ENCODE assay signal across 21 mouse cellular contexts in genomic region chr7:142597961-142598360, GRCm38 (mm10).
A peak's percentile ranks its signal among the peaks of the same experiment; 100 is the strongest.
DNase-seq lines count a peak whose midpoint lies in the region; ATAC-seq lines count a peak whose summit lies in the region.
"Had no signal": no experiment of that assay in that cellular context is flagged by ENCODE, and none has a peak within 500 bp of the region (broad histone marks: within the 10 kb centered on the region; RNA-seq: fewer than 3 reads in every experiment).

No protein-coding gene starts in this region.

- H3K9ac ChIP-seq in kidney, embryonic 14.5 days (ENCODE audit: low read depth, low read length) = no peak overlapping the region
- no peak overlapping the region for H3K9ac ChIP-seq in embryonic facial prominence, embryonic 13.5 days
- no peak overlapping the region for H3K9ac ChIP-seq in limb, embryonic 12.5 days (replicated peaks)
- H3K9ac ChIP-seq in stomach, embryonic 15.5 days = no peak overlapping the region
- H3K9ac ChIP-seq: forebrain, embryonic 13.5 days; heart, embryonic 15.5 days; hindbrain, embryonic 14.5 days had no signal

- H3K27me3 ChIP-seq in kidney, embryonic 14.5 days (ENCODE audit: control insufficient read depth, insufficient read depth, low read length) = no peaks in the 10 kb centered on the region
- no peaks in the 10 kb centered on the region for H3K27me3 ChIP-seq in embryonic facial prominence, embryonic 13.5 days
- H3K27me3 ChIP-seq in limb, embryonic 12.5 days = no peaks in the 10 kb centered on the region
- no peaks in the 10 kb centered on the region for H3K27me3 ChIP-seq in stomach, embryonic 15.5 days (replicated peaks)
- H3K27me3 ChIP-seq: forebrain, embryonic 13.5 days; heart, embryonic 15.5 days had no signal

- H3K27ac ChIP-seq in kidney, embryonic 14.5 days (ENCODE audit: low read depth, low read length) = 0 out of 2 replicates have a peak overlapping the region, but pooled peaks have one; percentile 11
- peak overlapping the region; percentile 78 for H3K27ac ChIP-seq in embryonic facial prominence, embryonic 13.5 days
- peak overlapping the region; percentile 72 for H3K27ac ChIP-seq in limb, embryonic 12.5 days
- peak overlapping the region; percentile 40; the same call in 1 of the 2 replicates for H3K27ac ChIP-seq in stomach, embryonic 15.5 days
- H3K27ac ChIP-seq: forebrain, embryonic 13.5 days; heart, adult 2 months; heart, embryonic 15.5 days; hindbrain, embryonic 14.5 days had no signal

- H3K36me3 ChIP-seq in kidney, embryonic 14.5 days (ENCODE audit: control insufficient read depth, insufficient read depth, low read length) = no peaks in the 10 kb centered on the region
- no peaks in the 10 kb centered on the region for H3K36me3 ChIP-seq in embryonic facial prominence, embryonic 13.5 days
- H3K36me3 ChIP-seq in limb, embryonic 12.5 days = no peaks in the 10 kb centered on the region
- no peaks in the 10 kb centered on the region for H3K36me3 ChIP-seq in stomach, embryonic 15.5 days
- H3K36me3 ChIP-seq: heart, embryonic 15.5 days had no signal

- no peak for ATAC-seq in kidney, embryonic 14.5 days (ENCODE audit: low FRiP score, low TSS enrichment)
- ATAC-seq in embryonic facial prominence, embryonic 13.5 days (ENCODE audit: insufficient number of reproducible peaks, insufficient read depth, low FRiP score, low TSS enrichment, low read depth) = no peak
- ATAC-seq in limb, embryonic 12.5 days (ENCODE audit: insufficient number of reproducible peaks, insufficient read depth, low FRiP score, low TSS enrichment, low read depth) = no peak
- ATAC-seq in stomach, embryonic 15.5 days (ENCODE audit: insufficient read depth, low FRiP score, low read depth) = no peak
- ATAC-seq: activated CD4-positive, CD25-positive, alpha-beta regulatory T cell, adult 4 months; forebrain, embryonic 13.5 days; Patski had no signal

- H3K4me3 ChIP-seq in kidney, embryonic 14.5 days (ENCODE audit: low read length) = no peak overlapping the region
- no peak overlapping the region for H3K4me3 ChIP-seq in embryonic facial prominence, embryonic 13.5 days
- no peak overlapping the region for H3K4me3 ChIP-seq in limb, embryonic 12.5 days (replicated peaks)
- no peak overlapping the region for H3K4me3 ChIP-seq in stomach, embryonic 15.5 days (replicated peaks)
- H3K4me3 ChIP-seq: forebrain, embryonic 13.5 days; heart, adult 2 months; heart, embryonic 15.5 days had no signal

- DNase-seq in kidney, postnatal 36 days = no peak
- DNase-seq in lung, postnatal 10 days = no peak
- DNase-seq in left cerebral cortex, adult 8-10 months (ENCODE audit: low spot score in 2 of 2) = no peak
- DNase-seq: adrenal gland, adult 2 months; adrenal gland, postnatal 25 days; cerebellum, adult 18-20 months; cerebellum, adult 9-11 months; cerebellum, postnatal 36 days; gastrocnemius, postnatal 10 days; heart, adult 2 months; heart, postnatal 14 days had no signal

- 57% methylated on average over 7 of the region's 7 CpGs for WGBS in kidney, embryonic 14.5 days
- 48% methylated on average over 7 of the region's 7 CpGs for WGBS in embryonic facial prominence, embryonic 13.5 days
- 68% methylated on average over 7 of the region's 7 CpGs for WGBS in limb, embryonic 12.5 days
- WGBS in stomach, embryonic 15.5 days = 52% methylated on average over 7 of the region's 7 CpGs

- no peaks in the 10 kb centered on the region for H3K9me3 ChIP-seq in kidney, embryonic 14.5 days (ENCODE audit: control insufficient read depth, low read length)
- H3K9me3 ChIP-seq in embryonic facial prominence, embryonic 13.5 days = no peaks in the 10 kb centered on the region
- H3K9me3 ChIP-seq in limb, embryonic 12.5 days = no peaks in the 10 kb centered on the region
- H3K9me3 ChIP-seq in stomach, embryonic 15.5 days = no peaks in the 10 kb centered on the region
- H3K9me3 ChIP-seq: forebrain, embryonic 13.5 days; heart, embryonic 15.5 days had no signal

- peaks cover 18% of the 10 kb centered on the region; the same call in 1 of the 2 replicates for H3K4me1 ChIP-seq in kidney, embryonic 14.5 days (ENCODE audit: control insufficient read depth, insufficient read depth, low read length)
- peaks cover 27% of the 10 kb centered on the region for H3K4me1 ChIP-seq in embryonic facial prominence, embryonic 13.5 days
- peaks cover 65% of the 10 kb centered on the region for H3K4me1 ChIP-seq in limb, embryonic 12.5 days (replicated peaks)
- no peaks in the 10 kb centered on the region for H3K4me1 ChIP-seq in stomach, embryonic 15.5 days

- H3K4me2 ChIP-seq in kidney, embryonic 14.5 days (replicated peaks; ENCODE audit: low read depth, low read length) = no peak overlapping the region
- no peak overlapping the region for H3K4me2 ChIP-seq in embryonic facial prominence, embryonic 13.5 days
- H3K4me2 ChIP-seq in limb, embryonic 12.5 days = no peak overlapping the region
- no peak overlapping the region for H3K4me2 ChIP-seq in stomach, embryonic 15.5 days
- H3K4me2 ChIP-seq: forebrain, embryonic 13.5 days; heart, embryonic 11.5 days; heart, embryonic 15.5 days; hindbrain, embryonic 14.5 days had no signal

Comparison
In these comparisons a context has a peak if more than half of its experiments do, and no peak if none do; other contexts are left out.
1. H3K27ac ChIP-seq: peak in every context shown above with its lines; median percentile 78 in embryonic facial prominence, embryonic 13.5 days; 72 in limb, embryonic 12.5 days; 40 in stomach, embryonic 15.5 days; 11 in kidney, embryonic 14.5 days.